Mouse (Mus musculus) lung, adult 2 months (tissue): ENCODE data around the gene D330020A13Rik.

ENCODE experiments used
- CTCF ChIP-seq: fragments of 200-500 bp; IDR thresholded peaks from 2 replicates; pipeline ENCODE4 v1.5.1; 2011; ENCODE audit warnings: mild to moderate bottlenecking, low read length, control low read depth; ENCODE audit not compliant: insufficient read depth
- POLR2A ChIP-seq: fragments of 200-500 bp; IDR thresholded peaks from 2 replicates; pipeline ENCODE4 v1.6.1; 2011; ENCODE audit warnings: low read depth, mild to moderate bottlenecking, control low read depth, low read length, borderline replicate concordance; ENCODE audit errors: extremely low read depth

GRCm38 (mm10) chr6:120291396-120292009 is 2.7 kb upstream of the D330020A13Rik start:
- no peak for TF ChIP-seq CTCF
- no peak for TF ChIP-seq POLR2A
